Mouse (Mus musculus): ENCODE data around the gene Asb1. TPM values are rescaled to one million over a fixed set of nuclear protein-coding genes. Genes with fewer than 3 reads are reported as not detected.

The Asb1 gene
- polyA plus RNA-seq, 1 experiment from 2014 or later: 6.8 TPM

GRCm38 (mm10) chr1:91515642-91516041 lies 24.7 kb upstream of the Asb1 start:
- Histone ChIP-seq H3K27me3 (ENCODE audit: control insufficient read depth, insufficient read depth, low read length) (no peaks in the 10 kb centered on the region), H3K36me3 (replicated peaks; ENCODE audit: control insufficient read depth, insufficient read depth, low read depth, low read length) (no peaks in the 10 kb centered on the region)
- 87% methylated on average over 6 of the region's 6 CpGs for WGBS

GRCm38 (mm10) chr1:91523759-91524158 lies 16.6 kb upstream of the Asb1 start:
- 10% methylated on average over 10 of the region's 10 CpGs for WGBS
- Histone ChIP-seq H3K27ac (replicated peaks; ENCODE audit: low read depth, low read length) (no peak overlapping the region), H3K9me3 (replicated peaks; ENCODE audit: control insufficient read depth, low read length) (no peaks in the 10 kb centered on the region), H3K4me2 (ENCODE audit: low read depth, low read length) (no peak overlapping the region), H3K4me3 (ENCODE audit: low read depth, low read length) (no peak overlapping the region), H3K9ac (replicated peaks; ENCODE audit: low read length) (no peak overlapping the region), H3K36me3 (replicated peaks; ENCODE audit: control insufficient read depth, insufficient read depth, low read depth, low read length) (peaks cover 2% of the 10 kb centered on the region), H3K4me1 (ENCODE audit: control insufficient read depth, insufficient read depth, low read length) (no peaks in the 10 kb centered on the region), H3K27me3 (ENCODE audit: control insufficient read depth, insufficient read depth, low read length) (no peaks in the 10 kb centered on the region)
- ATAC-seq (replicated peaks; ENCODE audit: insufficient number of reproducible peaks, low FRiP score, low TSS enrichment, low read depth) (0 out of 2 replicates have a peak, but pooled peaks have one; percentile 52), DNase-seq (ENCODE audit: low spot score) (peak; percentile 81)

More at GRCm38 (mm10) chr1:91515642-91516041, 24.7 kb upstream of the Asb1 start:
- ATAC-seq (replicated peaks; ENCODE audit: insufficient number of reproducible peaks, low FRiP score, low TSS enrichment, low read depth) (no peak), DNase-seq (ENCODE audit: low spot score) (no peak)
- no peaks in the 10 kb centered on the region for H3K4me1 ChIP-seq (ENCODE audit: control insufficient read depth, insufficient read depth, low read length)
- H3K4me2 ChIP-seq (ENCODE audit: low read depth, low read length): no peak overlapping the region
- no peaks in the 10 kb centered on the region for H3K9me3 ChIP-seq (replicated peaks; ENCODE audit: control insufficient read depth, low read length)
- no peak overlapping the region for H3K27ac ChIP-seq (replicated peaks; ENCODE audit: low read depth, low read length)
- H3K9ac ChIP-seq (replicated peaks; ENCODE audit: low read length): no peak overlapping the region
- H3K4me3 ChIP-seq (ENCODE audit: low read depth, low read length): no peak overlapping the region

GRCm38 (mm10) chr1:91525838-91526237 lies 14.5 kb upstream of the Asb1 start:
- H3K9me3 ChIP-seq (replicated peaks; ENCODE audit: control insufficient read depth, low read length): no peaks in the 10 kb centered on the region
- WGBS: 88% methylated on average over 14 of the region's 14 CpGs
- ATAC-seq (replicated peaks; ENCODE audit: insufficient number of reproducible peaks, low FRiP score, low TSS enrichment, low read depth) (no peak), DNase-seq (ENCODE audit: low spot score) (no peak)
- no peaks in the 10 kb centered on the region for H3K4me1 ChIP-seq (ENCODE audit: control insufficient read depth, insufficient read depth, low read length)
- H3K27ac ChIP-seq (replicated peaks; ENCODE audit: low read depth, low read length): no peak overlapping the region
- H3K9ac ChIP-seq (replicated peaks; ENCODE audit: low read length): no peak overlapping the region
- peaks cover 2% of the 10 kb centered on the region for H3K36me3 ChIP-seq (replicated peaks; ENCODE audit: control insufficient read depth, insufficient read depth, low read depth, low read length)
- no peaks in the 10 kb centered on the region for H3K27me3 ChIP-seq (ENCODE audit: control insufficient read depth, insufficient read depth, low read length)
- no peak overlapping the region for H3K4me3 ChIP-seq (ENCODE audit: low read depth, low read length)
- no peak overlapping the region for H3K4me2 ChIP-seq (ENCODE audit: low read depth, low read length)

GRCm38 (mm10) chr1:91530166-91530565 lies 10.2 kb upstream of the Asb1 start:
- no peaks in the 10 kb centered on the region for H3K27me3 ChIP-seq (ENCODE audit: control insufficient read depth, insufficient read depth, low read length)
- 87% methylated on average over 9 of the region's 9 CpGs for WGBS
- no peak overlapping the region for H3K9ac ChIP-seq (replicated peaks; ENCODE audit: low read length)
- no peak overlapping the region for H3K4me2 ChIP-seq (ENCODE audit: low read depth, low read length)
- no peak for ATAC-seq (replicated peaks; ENCODE audit: insufficient number of reproducible peaks, low FRiP score, low TSS enrichment, low read depth)
- no peak overlapping the region for H3K27ac ChIP-seq (replicated peaks; ENCODE audit: low read depth, low read length)
- H3K4me1 ChIP-seq (ENCODE audit: control insufficient read depth, insufficient read depth, low read length): no peaks in the 10 kb centered on the region
- H3K9me3 ChIP-seq (replicated peaks; ENCODE audit: control insufficient read depth, low read length): no peaks in the 10 kb centered on the region
- no peak overlapping the region for H3K4me3 ChIP-seq (ENCODE audit: low read depth, low read length)
- DNase-seq (ENCODE audit: low spot score): no peak
- no peaks in the 10 kb centered on the region; the same call in 1 of the 2 replicates for H3K36me3 ChIP-seq (replicated peaks; ENCODE audit: control insufficient read depth, insufficient read depth, low read depth, low read length)

GRCm38 (mm10) chr1:91532243-91532642 lies 8.1 kb upstream of the Asb1 start:
- no peak for DNase-seq (ENCODE audit: low spot score)
- H3K27ac ChIP-seq (replicated peaks; ENCODE audit: low read depth, low read length): no peak overlapping the region
- H3K4me1 ChIP-seq (ENCODE audit: control insufficient read depth, insufficient read depth, low read length): no peaks in the 10 kb centered on the region
- peaks cover 3% of the 10 kb centered on the region; the same call in 1 of the 2 replicates for H3K27me3 ChIP-seq (ENCODE audit: control insufficient read depth, insufficient read depth, low read length)
- no peak for ATAC-seq (replicated peaks; ENCODE audit: insufficient number of reproducible peaks, low FRiP score, low TSS enrichment, low read depth)
- no peak overlapping the region for H3K9ac ChIP-seq (replicated peaks; ENCODE audit: low read length)
- no peak overlapping the region for H3K4me2 ChIP-seq (ENCODE audit: low read depth, low read length)
- H3K4me3 ChIP-seq (ENCODE audit: low read depth, low read length): no peak overlapping the region
- WGBS: 87% methylated on average over 4 of the region's 4 CpGs
- no peaks in the 10 kb centered on the region for H3K9me3 ChIP-seq (replicated peaks; ENCODE audit: control insufficient read depth, low read length)
- H3K36me3 ChIP-seq (replicated peaks; ENCODE audit: control insufficient read depth, insufficient read depth, low read depth, low read length): no peaks in the 10 kb centered on the region; the same call in 1 of the 2 replicates

GRCm38 (mm10) chr1:91532892-91533291 lies 7.5 kb upstream of the Asb1 start:
- Histone ChIP-seq H3K9ac (replicated peaks; ENCODE audit: low read length) (no peak overlapping the region), H3K4me3 (ENCODE audit: low read depth, low read length) (no peak overlapping the region), H3K9me3 (replicated peaks; ENCODE audit: control insufficient read depth, low read length) (no peaks in the 10 kb centered on the region), H3K4me1 (ENCODE audit: control insufficient read depth, insufficient read depth, low read length) (no peaks in the 10 kb centered on the region), H3K27me3 (ENCODE audit: control insufficient read depth, insufficient read depth, low read length) (peaks cover 3% of the 10 kb centered on the region; the same call in 1 of the 2 replicates), H3K36me3 (replicated peaks; ENCODE audit: control insufficient read depth, insufficient read depth, low read depth, low read length) (no peaks in the 10 kb centered on the region; the same call in 1 of the 2 replicates), H3K4me2 (ENCODE audit: low read depth, low read length) (no peak overlapping the region), H3K27ac (replicated peaks; ENCODE audit: low read depth, low read length) (no peak overlapping the region)
- DNase-seq (ENCODE audit: low spot score) (no peak), ATAC-seq (replicated peaks; ENCODE audit: insufficient number of reproducible peaks, low FRiP score, low TSS enrichment, low read depth) (no peak)
- 83% methylated on average over 5 of the region's 5 CpGs for WGBS

GRCm38 (mm10) chr1:91533483-91533882 lies 6.9 kb upstream of the Asb1 start:
- 58% methylated on average over 2 of the region's 2 CpGs for WGBS
- peaks cover 7% of the 10 kb centered on the region; the same call in 1 of the 2 replicates for H3K27me3 ChIP-seq (ENCODE audit: control insufficient read depth, insufficient read depth, low read length)
- no peaks in the 10 kb centered on the region; the same call in 1 of the 2 replicates for H3K36me3 ChIP-seq (replicated peaks; ENCODE audit: control insufficient read depth, insufficient read depth, low read depth, low read length)
- ATAC-seq (replicated peaks; ENCODE audit: insufficient number of reproducible peaks, low FRiP score, low TSS enrichment, low read depth): peak; percentile 63
- H3K27ac ChIP-seq (replicated peaks; ENCODE audit: low read depth, low read length): no peak overlapping the region
- H3K4me3 ChIP-seq (ENCODE audit: low read depth, low read length): no peak overlapping the region
- no peaks in the 10 kb centered on the region for H3K4me1 ChIP-seq (ENCODE audit: control insufficient read depth, insufficient read depth, low read length)
- H3K4me2 ChIP-seq (ENCODE audit: low read depth, low read length): no peak overlapping the region
- no peak overlapping the region for H3K9ac ChIP-seq (replicated peaks; ENCODE audit: low read length)
- H3K9me3 ChIP-seq (replicated peaks; ENCODE audit: control insufficient read depth, low read length): no peaks in the 10 kb centered on the region
- DNase-seq (ENCODE audit: low spot score): no peak

GRCm38 (mm10) chr1:91533961-91534723 lies 6.2 kb upstream of the Asb1 start:
- Histone ChIP-seq H3K9ac (replicated peaks; ENCODE audit: low read length) (no peak overlapping the region), H3K4me1 (ENCODE audit: control insufficient read depth, insufficient read depth, low read length) (no peaks in the 10 kb centered on the region), H3K4me2 (ENCODE audit: low read depth, low read length) (no peak overlapping the region), H3K4me3 (ENCODE audit: low read depth, low read length) (no peak overlapping the region), H3K36me3 (replicated peaks; ENCODE audit: control insufficient read depth, insufficient read depth, low read depth, low read length) (no peaks in the 10 kb centered on the region; the same call in 1 of the 2 replicates), H3K27me3 (ENCODE audit: control insufficient read depth, insufficient read depth, low read length) (peaks cover 8% of the 10 kb centered on the region; the same call in 1 of the 2 replicates), H3K27ac (replicated peaks; ENCODE audit: low read depth, low read length) (no peak overlapping the region), H3K9me3 (replicated peaks; ENCODE audit: control insufficient read depth, low read length) (no peaks in the 10 kb centered on the region)
- 77% methylated on average over 19 of the region's 19 CpGs for WGBS
- no peak for DNase-seq (ENCODE audit: low spot score)
- ATAC-seq (replicated peaks; ENCODE audit: insufficient number of reproducible peaks, low FRiP score, low TSS enrichment, low read depth): no peak
